8 mouse cellular contexts compared by ENCODE assay signal in genomic region chr17:57060231-57060801, GRCm38 (mm10). TPM values are rescaled to one million over a fixed set of nuclear protein-coding genes. Genes with fewer than 3 reads are reported as not detected.
DNase-seq lines count a peak whose midpoint lies in the region; ATAC-seq and TF ChIP-seq lines count a peak whose summit lies in the region.

No protein-coding gene starts in this region.

- peak overlapping the region; percentile 75; the same call in 1 of the 2 replicates for H3K9ac ChIP-seq in embryonic facial prominence, embryonic 13.5 days
- H3K9ac ChIP-seq in limb, embryonic 12.5 days (replicated peaks) = no peak overlapping the region
- H3K9ac ChIP-seq in midbrain, embryonic 15.5 days = peak overlapping the region; percentile 74

- peak; percentile 92 for DNase-seq in 3134 (ENCODE audit: extremely low read depth, insufficient read length, low spot score)
- DNase-seq in adrenal gland, postnatal 36 days = peak; percentile 95
- peak; percentile 97 to 98 for DNase-seq in heart, adult 18-20 months
- peak; percentile 98 for DNase-seq in kidney, adult 2 months
- DNase-seq in spleen, adult 2 months (ENCODE audit: low read depth in 1 of 2, low spot score in 2 of 2) = peak; percentile 94 to 95

- under 1% methylated on average over 44 of the region's 44 CpGs for WGBS in embryonic facial prominence, embryonic 13.5 days
- WGBS in kidney, adult 2 months = under 1% methylated on average over 44 of the region's 44 CpGs
- under 1% methylated on average over 44 of the region's 44 CpGs for WGBS in limb, embryonic 12.5 days
- WGBS in midbrain, embryonic 15.5 days = under 1% methylated on average over 44 of the region's 44 CpGs
- WGBS in spleen, adult 2 months = under 1% methylated on average over 44 of the region's 44 CpGs

- H3K27me3 ChIP-seq in embryonic facial prominence, embryonic 13.5 days = peaks cover 46% of the 10 kb centered on the region
- no peaks in the 10 kb centered on the region for H3K27me3 ChIP-seq in kidney, adult 2 months (replicated peaks; ENCODE audit: control insufficient read depth, insufficient read depth, low read length)
- peaks cover 72% of the 10 kb centered on the region for H3K27me3 ChIP-seq in limb, embryonic 12.5 days
- H3K27me3 ChIP-seq in midbrain, embryonic 15.5 days (replicated peaks) = peaks cover 39% of the 10 kb centered on the region
- 0 out of 2 replicates have a peak, but pooled peaks cover 2% of the 10 kb centered on the region for H3K27me3 ChIP-seq in spleen, adult 2 months (ENCODE audit: control insufficient read depth, insufficient read depth, low read length)

- peak overlapping the region; percentile 81 for H3K4me3 ChIP-seq in embryonic facial prominence, embryonic 13.5 days
- peak overlapping the region; percentile 88 for H3K4me3 ChIP-seq in kidney, adult 2 months (ENCODE audit: insufficient read depth, low read depth, low read length)
- peak overlapping the region; percentile 82 for H3K4me3 ChIP-seq in limb, embryonic 12.5 days (replicated peaks)
- peak overlapping the region; percentile 87 for H3K4me3 ChIP-seq in midbrain, embryonic 15.5 days
- peak overlapping the region; percentile 82 for H3K4me3 ChIP-seq in spleen, adult 2 months (ENCODE audit: extremely low read depth, insufficient read depth, insufficient read length)

- peak; percentile 75 for TF ChIP-seq CTCF in kidney, adult 2 months (conservative IDR thresholded peaks at IDR 0.05; ENCODE audit: insufficient read depth, insufficient read length, low read depth, low read length)
- peak; percentile 61; the same call in 1 of the 2 replicates for TF ChIP-seq CTCF in spleen, adult 2 months (IDR thresholded peaks at IDR 0.05; ENCODE audit: extremely low read depth, insufficient read depth, insufficient read length, insufficient replicate concordance)

- peak overlapping the region; percentile 82 for H3K4me2 ChIP-seq in embryonic facial prominence, embryonic 13.5 days
- peak overlapping the region; percentile 89 for H3K4me2 ChIP-seq in limb, embryonic 12.5 days
- peak overlapping the region; percentile 57 for H3K4me2 ChIP-seq in midbrain, embryonic 15.5 days

- peaks cover 8% of the 10 kb centered on the region; the same call in 1 of the 2 replicates for H3K36me3 ChIP-seq in embryonic facial prominence, embryonic 13.5 days
- peaks cover 2% of the 10 kb centered on the region; the same call in 1 of the 2 replicates for H3K36me3 ChIP-seq in kidney, adult 2 months (ENCODE audit: control insufficient read depth, insufficient read depth, low read length)
- H3K36me3 ChIP-seq in limb, embryonic 12.5 days = no peaks in the 10 kb centered on the region
- 0 out of 2 replicates have a peak, but pooled peaks cover 3% of the 10 kb centered on the region for H3K36me3 ChIP-seq in midbrain, embryonic 15.5 days (replicated peaks)
- 0 out of 2 replicates have a peak, but pooled peaks cover 1% of the 10 kb centered on the region for H3K36me3 ChIP-seq in spleen, adult 2 months (ENCODE audit: control insufficient read depth, insufficient read depth, low read length)

- peaks cover 22% of the 10 kb centered on the region for H3K4me1 ChIP-seq in embryonic facial prominence, embryonic 13.5 days
- peaks cover 6% of the 10 kb centered on the region; the same call in 1 of the 2 replicates for H3K4me1 ChIP-seq in kidney, adult 2 months (ENCODE audit: control insufficient read depth, insufficient read depth, low read length)
- peaks cover 15% of the 10 kb centered on the region for H3K4me1 ChIP-seq in limb, embryonic 12.5 days (replicated peaks)
- peaks cover 32% of the 10 kb centered on the region for H3K4me1 ChIP-seq in midbrain, embryonic 15.5 days
- peaks cover 18% of the 10 kb centered on the region; the same call in 1 of the 2 replicates for H3K4me1 ChIP-seq in spleen, adult 2 months (ENCODE audit: control insufficient read depth, insufficient read depth, insufficient read length)

- peak; percentile 3 for TF ChIP-seq POLR2A in kidney, adult 2 months (IDR thresholded peaks at IDR 0.05; ENCODE audit: low read depth, low read length)
- TF ChIP-seq POLR2A in spleen, adult 2 months (IDR thresholded peaks at IDR 0.05; ENCODE audit: low read depth, low read length) = no peak; the same call in 1 of the 2 replicates

- H3K27ac ChIP-seq in embryonic facial prominence, embryonic 13.5 days = 0 out of 2 replicates have a peak overlapping the region, but pooled peaks have one; percentile 28
- H3K27ac ChIP-seq in kidney, adult 2 months (ENCODE audit: insufficient read depth, low read depth, low read length) = peak overlapping the region; percentile 93
- H3K27ac ChIP-seq in limb, embryonic 12.5 days = no peak overlapping the region
- H3K27ac ChIP-seq in midbrain, embryonic 15.5 days = peak overlapping the region; percentile 95
- peak overlapping the region; percentile 95 for H3K27ac ChIP-seq in spleen, adult 2 months (ENCODE audit: insufficient read depth, low read length)

- H3K9me3 ChIP-seq in embryonic facial prominence, embryonic 13.5 days = no peaks in the 10 kb centered on the region
- no peaks in the 10 kb centered on the region for H3K9me3 ChIP-seq in limb, embryonic 12.5 days
- no peaks in the 10 kb centered on the region for H3K9me3 ChIP-seq in midbrain, embryonic 15.5 days

- ATAC-seq in embryonic facial prominence, embryonic 13.5 days (ENCODE audit: insufficient number of reproducible peaks, insufficient read depth, low FRiP score, low TSS enrichment, low read depth) = peak; percentile 80
- ATAC-seq in limb, embryonic 12.5 days (ENCODE audit: insufficient number of reproducible peaks, insufficient read depth, low FRiP score, low TSS enrichment, low read depth) = peak; percentile 81
- peak; percentile 92 for ATAC-seq in midbrain, embryonic 15.5 days (replicated peaks)

RNA-seq across cellular contexts. Expression of gene Slc25a23, which starts 0.7 kb away (rescaled TPM):
- total RNA-seq in adrenal gland, postnatal 36 days (2021) = 10 to 100 TPM; 76.6 to 80.3 TPM
- 9.1 TPM in 2 replicates for polyA plus RNA-seq in embryonic facial prominence, embryonic 13.5 days (2015; fragmentation: Nextera tagmentation; extraction: Ambion mirVana)
- total RNA-seq in heart, adult 18-20 months (2021) = 10 to 100 TPM; 58.9 to 62.5 TPM
- 121 and 124 TPM in 2 replicates for polyA plus RNA-seq in kidney, adult 2 months (2012; rRNA removed)
- polyA plus RNA-seq in limb, embryonic 12.5 days (2016; fragmentation: Nextera tagmentation; extraction: Ambion mirVana) = 4.5 and 4.9 TPM in 2 replicates
- polyA plus RNA-seq in midbrain, embryonic 15.5 days (2015; fragmentation: Nextera tagmentation; extraction: Ambion mirVana) = 42.5 TPM in 2 replicates
- polyA plus RNA-seq in spleen, adult 2 months (2012; rRNA removed) = 10.7 and 13.1 TPM in 2 replicates

RNA-seq across cellular contexts. Expression of gene Crb3, which starts 1.4 kb away (rescaled TPM):
- under 1 TPM in 1 of 2 experiments, not detected in 1; 0.82 TPM for total RNA-seq in adrenal gland, postnatal 36 days (2021)
- 7.3 and 7.9 TPM in 2 replicates for polyA plus RNA-seq in embryonic facial prominence, embryonic 13.5 days (2015; fragmentation: Nextera tagmentation; extraction: Ambion mirVana)
- total RNA-seq in heart, adult 18-20 months (2021) = under 1 TPM in 1 of 2 experiments, not detected in 1; 0.95 TPM
- 110 and 124 TPM in 2 replicates for polyA plus RNA-seq in kidney, adult 2 months (2012; rRNA removed)
- 1.2 and 2.4 TPM in 2 replicates for polyA plus RNA-seq in limb, embryonic 12.5 days (2016; fragmentation: Nextera tagmentation; extraction: Ambion mirVana)
- 1.5 and 2.0 TPM in 2 replicates for polyA plus RNA-seq in midbrain, embryonic 15.5 days (2015; fragmentation: Nextera tagmentation; extraction: Ambion mirVana)
- 6.3 and 6.8 TPM in 2 replicates for polyA plus RNA-seq in spleen, adult 2 months (2012; rRNA removed)

RNA-seq across cellular contexts. Expression of gene Dennd1c, which starts 18.0 kb away (rescaled TPM):
- 1 to 10 TPM; 1.3 to 2.8 TPM for total RNA-seq in adrenal gland, postnatal 36 days (2021)
- polyA plus RNA-seq in embryonic facial prominence, embryonic 13.5 days (2015; fragmentation: Nextera tagmentation; extraction: Ambion mirVana) = 1.6 and 2.4 TPM in 2 replicates
- total RNA-seq in heart, adult 18-20 months (2021) = 1 to 10 TPM in 1 of 2 experiments, under 1 TPM in 1; 0.60 to 3.0 TPM
- polyA plus RNA-seq in kidney, adult 2 months (2012; rRNA removed) = 2.0 and 4.9 TPM in 2 replicates
- 0.99 and 1.2 TPM in 2 replicates for polyA plus RNA-seq in limb, embryonic 12.5 days (2016; fragmentation: Nextera tagmentation; extraction: Ambion mirVana)
- 5.8 TPM in 2 replicates for polyA plus RNA-seq in midbrain, embryonic 15.5 days (2015; fragmentation: Nextera tagmentation; extraction: Ambion mirVana)
- 94.1 and 116 TPM in 2 replicates for polyA plus RNA-seq in spleen, adult 2 months (2012; rRNA removed)

RNA-seq across cellular contexts. Expression of gene Slc25a41, which starts 18.9 kb away (rescaled TPM):
- not detected for total RNA-seq in adrenal gland, postnatal 36 days (2021)
- polyA plus RNA-seq in embryonic facial prominence, embryonic 13.5 days (2015; fragmentation: Nextera tagmentation; extraction: Ambion mirVana) = not detected in 2 replicates
- not detected for total RNA-seq in heart, adult 18-20 months (2021)
- 0.13 TPM in 1 of 2 replicates, not detected in the other for polyA plus RNA-seq in kidney, adult 2 months (2012; rRNA removed)
- polyA plus RNA-seq in limb, embryonic 12.5 days (2016; fragmentation: Nextera tagmentation; extraction: Ambion mirVana) = 0.17 and 0.23 TPM in 2 replicates
- not detected in 2 replicates for polyA plus RNA-seq in midbrain, embryonic 15.5 days (2015; fragmentation: Nextera tagmentation; extraction: Ambion mirVana)
- polyA plus RNA-seq in spleen, adult 2 months (2012; rRNA removed) = not detected in 2 replicates

RNA-seq across cellular contexts. Expression of gene Tubb4a, which starts 27.3 kb away (rescaled TPM):
- 1 to 10 TPM; 3.7 to 4.2 TPM for total RNA-seq in adrenal gland, postnatal 36 days (2021)
- 9.4 and 10.3 TPM in 2 replicates for polyA plus RNA-seq in embryonic facial prominence, embryonic 13.5 days (2015; fragmentation: Nextera tagmentation; extraction: Ambion mirVana)
- total RNA-seq in heart, adult 18-20 months (2021) = 1 to 10 TPM; 1.2 to 1.6 TPM
- polyA plus RNA-seq in kidney, adult 2 months (2012; rRNA removed) = 2.1 and 2.9 TPM in 2 replicates
- 12.7 and 14.7 TPM in 2 replicates for polyA plus RNA-seq in limb, embryonic 12.5 days (2016; fragmentation: Nextera tagmentation; extraction: Ambion mirVana)
- polyA plus RNA-seq in midbrain, embryonic 15.5 days (2015; fragmentation: Nextera tagmentation; extraction: Ambion mirVana) = 388 and 395 TPM in 2 replicates
- 1.6 and 1.7 TPM in 2 replicates for polyA plus RNA-seq in spleen, adult 2 months (2012; rRNA removed)

Comparison
In these comparisons a context has a peak if more than half of its experiments do, and no peak if none do; other contexts are left out.
1. RNA of gene Crb3, which starts 1.4 kb away (polyA plus RNA-seq): 110 to 124 TPM in kidney, adult 2 months; 7.3 to 7.9 TPM in embryonic facial prominence, embryonic 13.5 days, 6.3 to 6.8 TPM in spleen, adult 2 months, 1.2 to 2.4 TPM in limb, embryonic 12.5 days and 1.5 to 2.0 TPM in midbrain, embryonic 15.5 days; every median in the first group is over 10 times any median in the second.
2. RNA of gene Dennd1c, which starts 18.0 kb away (polyA plus RNA-seq): 94.1 to 116 TPM in spleen, adult 2 months; 5.8 TPM in midbrain, embryonic 15.5 days, 2.0 to 4.9 TPM in kidney, adult 2 months, 1.6 to 2.4 TPM in embryonic facial prominence, embryonic 13.5 days and 0.99 to 1.2 TPM in limb, embryonic 12.5 days; every median in the first group is over 10 times any median in the second.
3. Peak in every context shown above with its lines, with median percentiles within 50 percentile points of each other: DNase-seq, ATAC-seq, H3K4me2 ChIP-seq and H3K4me3 ChIP-seq.